Mouse (Mus musculus) regulatory T cell (primary cell): Measurements from ENCODE around the gene Selenoi.

Source experiments
- in situ Hi-C: fragments of 300-600 bp; cut with MboI, MseI; formaldehyde crosslinking; loops from one replicate; pipeline ENCODE4 v1.15.1; 2025; ENCODE audit warnings: high pct_unique_total_duplicates

Gene Selenoi

DNA sequence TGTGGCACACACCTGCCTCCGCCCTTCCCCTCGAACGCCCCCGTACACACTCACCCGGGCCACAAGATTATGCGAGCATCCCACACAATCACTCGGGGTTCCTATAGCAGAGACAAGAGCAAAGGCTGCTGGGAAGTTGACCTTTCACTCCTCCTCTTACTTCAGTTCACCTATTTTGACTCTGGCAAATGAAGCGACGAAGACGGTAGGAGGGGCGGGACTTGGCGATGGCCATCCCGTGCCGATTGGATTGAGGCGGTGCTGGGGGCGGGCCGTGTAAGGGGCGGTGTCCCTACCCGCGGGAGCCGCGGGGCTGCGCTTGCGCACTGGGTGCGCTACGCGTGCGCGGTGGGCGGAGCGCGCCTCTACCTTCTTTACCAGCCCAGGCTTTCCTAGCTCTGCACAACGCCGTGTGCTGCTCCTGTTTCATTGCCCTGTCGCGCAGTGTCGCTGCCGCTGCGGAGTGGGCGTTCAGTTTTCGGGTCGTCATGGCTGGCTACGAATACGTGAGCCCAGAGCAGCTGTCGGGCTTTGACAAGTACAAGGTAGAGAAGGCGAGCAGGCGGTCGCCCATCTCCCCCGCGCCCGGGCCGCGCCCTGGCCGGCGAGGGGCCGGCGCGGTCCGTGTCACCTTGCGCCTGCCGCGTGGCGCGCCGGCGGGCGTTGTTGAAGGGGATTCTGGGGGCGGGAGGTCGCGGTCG lies at the start of gene Selenoi:
Gene Selenoi (plus strand): TSS at position 311 of the 701 bp plus-strand sequence.
- in situ Hi-C loops: loop anchor here (25.0 kb wide), 1 partner anchor 430 kb away; the partner anchor contains the start of gene Cenpa

DNA sequence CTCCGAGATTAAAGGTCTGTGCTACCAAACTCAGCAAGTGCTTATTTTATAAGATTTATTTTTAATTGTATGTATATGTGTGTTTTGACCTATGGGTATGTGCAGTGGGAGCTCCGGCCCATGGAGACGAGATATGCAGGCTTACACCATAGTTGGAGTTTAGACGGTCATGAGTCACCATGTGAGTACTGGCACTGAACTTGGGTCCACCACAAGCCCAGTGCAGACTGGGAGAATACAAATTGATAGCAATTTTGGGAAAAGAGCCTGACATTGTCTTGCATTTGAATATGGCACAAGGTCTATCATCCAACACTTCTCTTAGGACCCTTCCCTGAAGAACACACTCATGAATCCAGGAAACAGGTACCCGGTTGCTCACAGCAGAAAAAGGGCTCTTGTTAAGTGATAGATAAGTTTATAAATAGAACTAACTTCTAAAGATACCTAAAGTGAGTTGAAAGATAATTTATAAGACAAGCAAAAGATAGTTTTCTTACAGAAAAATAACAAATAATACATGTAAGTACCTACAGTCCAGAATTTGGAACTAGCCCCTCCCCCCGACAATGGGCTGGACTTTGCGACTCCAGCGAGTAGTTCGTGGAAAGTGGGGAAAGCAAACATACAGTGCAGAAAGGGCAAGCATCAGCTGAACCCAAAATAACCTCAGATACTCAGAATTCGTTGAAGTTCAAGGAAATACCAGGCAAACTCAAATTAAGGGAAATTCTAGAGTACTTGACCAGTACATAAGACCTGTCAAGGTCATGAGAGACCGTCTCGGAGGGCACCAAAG lies 44.5 kb upstream of the Selenoi start:
- in situ Hi-C loops: no loop called here

DNA sequence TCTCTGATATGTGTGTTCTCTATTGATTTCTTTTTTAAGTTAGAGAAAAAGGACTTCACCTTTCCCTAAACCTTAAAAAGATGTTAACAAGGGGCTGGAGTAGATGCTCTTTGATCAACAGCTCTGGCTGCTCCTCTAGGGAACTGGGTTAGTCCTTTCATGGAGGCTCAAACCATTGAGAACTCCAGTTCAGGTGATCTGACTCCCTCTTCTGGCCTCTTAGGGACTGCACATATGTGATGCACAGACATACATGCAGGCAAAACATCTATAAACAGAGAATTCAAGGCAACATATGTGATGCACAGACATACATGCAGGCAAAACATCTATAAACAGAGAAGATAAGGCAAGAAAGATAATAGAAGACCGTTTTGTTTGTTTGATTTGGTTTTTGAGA lies 39.9 kb upstream of the Selenoi start:
- in situ Hi-C loops: loop anchor here (10.0 kb wide), 1 partner anchor 378 kb away; no protein-coding TSS in a partner anchor

DNA sequence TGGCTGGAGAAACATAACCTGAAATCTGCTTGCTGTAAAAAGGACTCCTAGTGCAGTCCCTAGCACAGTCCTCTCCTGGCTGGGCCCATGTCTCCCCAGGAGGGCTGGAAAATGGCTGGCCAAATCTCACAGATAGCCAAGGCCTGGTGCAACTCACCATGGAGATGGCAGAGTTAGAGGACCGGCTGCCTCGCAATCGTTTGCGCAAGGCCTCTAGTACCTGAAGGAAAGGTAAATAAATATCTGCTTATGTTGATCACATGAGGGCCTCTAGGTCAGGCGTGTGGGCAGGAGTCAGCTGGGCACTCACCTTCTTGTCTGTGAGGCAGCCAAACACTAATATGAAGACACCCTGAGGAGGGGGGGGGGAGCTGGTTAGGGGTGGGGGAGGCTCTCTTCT lies 37.0 kb upstream of the Selenoi start:
- in situ Hi-C loops: loop anchor here (5.0 to 10.0 kb wide), 2 partner anchors 292 to 381 kb away; no protein-coding TSS in a partner anchor

DNA sequence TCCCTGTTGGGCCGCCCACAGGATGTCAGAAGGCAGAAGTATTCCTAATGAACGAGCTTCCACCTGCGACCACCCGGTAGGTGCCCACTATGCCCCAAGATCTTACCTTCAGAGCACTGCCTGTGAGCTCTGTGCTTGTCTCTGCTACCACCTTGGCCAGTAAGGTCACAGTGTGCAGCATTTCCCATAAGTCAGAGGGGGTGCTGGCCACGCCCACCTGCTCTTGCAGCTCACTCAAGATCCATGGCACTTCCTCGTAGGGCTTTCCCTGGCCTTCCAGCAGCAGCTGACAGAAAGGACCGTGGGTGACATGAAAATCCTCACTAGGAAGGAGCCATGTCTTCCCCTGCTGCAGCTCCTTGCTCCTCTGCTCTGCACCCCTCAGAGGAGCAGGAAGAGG lies 34.1 kb upstream of the Selenoi start:
- in situ Hi-C loops: loop anchor here (5.0 to 10.0 kb wide), 2 partner anchors 289 to 383 kb away; no protein-coding TSS in a partner anchor

DNA sequence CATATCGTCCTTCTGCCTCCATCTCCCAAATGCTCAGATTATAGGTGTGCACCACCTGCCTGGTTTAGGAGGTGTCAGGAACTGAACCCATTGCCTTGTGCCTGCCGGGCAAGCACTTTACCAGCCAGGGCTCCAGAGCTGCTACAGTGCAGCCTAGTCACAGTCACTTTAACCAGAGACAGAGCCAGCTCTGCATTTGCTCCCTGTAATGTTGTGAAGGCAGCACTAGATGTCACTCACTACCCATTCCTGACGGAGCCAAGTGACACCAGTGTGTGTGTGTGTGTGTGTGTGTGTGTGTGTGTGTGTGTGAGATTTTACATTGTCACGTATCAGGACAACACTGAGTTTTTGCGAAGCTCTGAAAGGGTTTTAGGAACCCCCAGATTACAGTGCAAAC lies 30.9 kb upstream of the Selenoi start:
- in situ Hi-C loops: no loop called here

DNA sequence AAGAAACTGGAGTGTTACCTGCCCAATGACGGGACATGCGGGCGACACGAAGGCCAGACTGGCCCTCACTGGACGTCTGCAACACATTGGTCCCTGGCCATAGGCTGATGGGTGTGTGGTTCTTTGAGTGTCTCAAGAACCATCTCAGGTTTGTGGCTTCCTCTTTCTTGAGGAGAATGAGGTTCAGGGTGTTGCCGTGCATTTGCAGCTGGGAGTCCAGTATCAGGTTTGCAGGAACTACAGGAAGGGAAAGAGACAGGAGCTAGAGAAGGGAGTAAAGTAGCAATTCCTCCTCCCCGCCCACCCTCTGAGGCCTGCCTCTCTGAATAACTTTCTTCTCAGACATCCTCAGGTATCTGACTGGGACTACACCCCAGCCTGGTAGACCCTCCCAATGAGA lies 30.2 kb upstream of the Selenoi start:
- in situ Hi-C loops: no loop called here

DNA sequence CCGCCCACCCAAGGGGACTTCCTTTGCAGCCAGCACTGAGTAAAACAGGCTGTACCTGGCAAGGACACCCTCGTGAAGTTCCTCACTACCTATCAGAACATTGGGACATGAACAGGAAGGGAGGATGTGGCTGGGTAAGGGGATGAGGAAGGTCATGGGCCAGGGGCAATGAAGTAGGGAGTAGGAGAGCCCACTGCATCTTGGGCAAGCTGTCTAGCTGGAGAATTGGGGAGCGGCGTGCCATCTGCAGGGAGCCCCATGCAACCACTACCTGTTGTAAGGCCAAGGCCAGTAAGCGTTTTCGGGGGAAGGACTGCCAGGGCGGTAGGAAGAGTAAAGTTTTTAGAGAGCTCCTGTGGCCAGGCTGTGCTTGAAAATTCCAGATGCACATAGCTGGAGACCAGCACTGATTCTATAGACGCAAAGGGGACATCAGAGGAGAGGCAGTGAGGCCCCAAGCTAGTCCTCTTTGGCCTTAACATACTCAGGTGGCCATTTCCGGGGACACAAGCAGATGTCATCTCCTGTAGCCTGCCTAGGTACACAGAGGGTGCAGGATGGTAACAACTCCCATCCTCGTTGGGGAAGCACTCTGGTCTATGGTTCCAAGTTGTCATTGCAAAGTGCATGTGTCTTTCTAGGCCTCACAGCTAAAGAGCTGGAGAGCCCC lies 29.0 kb upstream of the Selenoi start:
- in situ Hi-C loops: no loop called here

DNA sequence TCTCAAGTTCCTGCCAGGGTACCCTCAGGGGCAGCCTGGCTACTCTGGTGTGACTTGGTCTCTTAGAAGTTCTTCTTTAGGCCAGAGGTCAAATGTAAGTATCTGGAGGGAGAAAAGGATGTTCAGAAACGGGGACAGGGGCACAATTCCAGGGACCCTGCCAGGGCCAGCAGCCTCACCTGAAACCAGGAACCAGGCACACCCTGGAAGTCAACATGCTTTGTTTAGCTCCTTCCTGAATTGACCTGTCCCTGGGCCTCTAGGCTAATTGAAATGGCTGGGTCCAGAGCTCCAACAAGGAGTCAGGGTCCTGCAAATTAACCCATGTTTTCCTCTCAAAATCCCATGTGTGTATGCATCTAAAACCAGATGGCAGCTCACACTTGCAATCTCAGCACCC lies 27.9 kb upstream of the Selenoi start:
- in situ Hi-C loops: no loop called here

DNA sequence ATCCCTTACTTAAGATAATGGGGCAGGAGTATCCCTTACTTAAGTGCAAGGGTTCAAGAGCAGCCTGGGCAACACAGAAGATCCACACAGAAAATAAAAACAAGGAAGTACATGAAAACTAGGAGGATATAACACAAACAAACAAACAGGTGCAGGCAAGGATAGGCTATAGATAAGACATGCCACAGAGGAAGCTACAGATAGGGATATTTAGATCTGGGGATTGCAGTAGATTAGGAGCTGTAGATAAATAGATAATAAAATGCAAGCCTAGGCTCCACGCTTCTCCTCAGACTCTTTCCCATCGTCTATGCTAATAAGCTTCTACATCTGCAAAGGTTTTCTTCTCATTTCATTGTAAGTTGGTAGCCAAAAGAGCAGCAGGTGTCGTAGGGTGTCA lies 27.3 kb upstream of the Selenoi start:
- in situ Hi-C loops: no loop called here

DNA sequence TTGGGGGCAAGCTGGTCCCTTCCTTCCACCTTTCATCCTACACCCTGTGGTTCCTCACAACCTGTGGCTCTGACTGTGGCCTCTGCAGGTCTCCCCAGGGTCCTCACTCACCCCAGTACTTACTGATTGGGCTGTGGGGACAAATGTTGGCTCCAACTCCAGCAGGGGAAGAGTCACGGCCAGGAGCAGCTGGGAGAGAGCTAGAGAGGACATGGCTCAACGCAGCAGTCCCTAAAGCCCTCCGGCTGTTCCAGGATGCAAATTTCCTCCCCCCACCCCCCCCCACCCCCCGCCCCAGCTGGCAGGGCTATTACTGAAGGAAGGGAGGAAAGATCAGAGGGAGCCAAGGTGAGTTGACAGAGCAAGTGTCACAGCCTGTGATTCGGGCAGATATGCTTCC lies 26.9 kb upstream of the Selenoi start, which contains the start of gene Adgrf3:
Gene Adgrf3 (minus strand): TSS at position 230 of the 400 bp plus-strand sequence.
- in situ Hi-C loops: no loop called here

DNA sequence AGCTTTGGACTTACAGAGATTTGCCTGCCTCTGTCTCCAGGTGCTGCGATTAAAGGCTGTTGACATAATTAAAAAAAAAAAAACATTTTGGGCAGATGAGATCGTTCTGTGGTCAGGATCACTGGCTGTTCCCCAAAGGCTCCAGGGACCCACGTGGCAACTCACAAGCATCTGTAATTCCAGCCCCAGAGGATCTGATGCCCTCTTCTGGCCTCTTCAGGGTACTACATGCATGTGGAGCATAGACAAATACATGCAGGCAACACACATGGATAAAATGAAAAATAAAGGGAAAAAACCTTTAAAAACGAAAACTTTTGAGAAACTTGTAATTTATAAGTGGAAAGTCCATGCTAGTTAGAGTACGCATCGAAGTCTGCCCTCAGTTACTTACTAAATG lies 25.1 kb upstream of the Selenoi start:
- in situ Hi-C loops: no loop called here

DNA sequence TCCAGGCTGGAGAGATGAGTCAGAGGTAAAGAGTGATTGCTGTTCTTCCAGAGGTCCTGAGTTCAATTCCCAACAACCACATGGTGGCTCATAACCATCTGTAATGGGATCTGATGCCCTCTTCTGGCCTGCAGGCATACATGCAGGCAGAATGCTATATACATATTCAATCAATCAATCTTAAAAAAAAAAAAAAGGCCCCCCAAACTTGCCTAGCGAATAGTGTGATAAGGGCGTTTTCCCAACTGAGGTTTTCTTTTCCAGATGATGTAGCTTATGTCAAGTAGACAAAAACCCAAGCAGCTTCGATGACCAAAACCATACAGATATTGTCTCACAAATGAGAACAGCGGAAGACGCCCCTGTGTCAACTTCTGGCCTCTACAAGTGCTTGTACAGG lies 21.6 kb upstream of the Selenoi start:
- in situ Hi-C loops: loop anchor here (5.0 kb wide), 2 partner anchors 67 to 132 kb away; no protein-coding TSS in a partner anchor

DNA sequence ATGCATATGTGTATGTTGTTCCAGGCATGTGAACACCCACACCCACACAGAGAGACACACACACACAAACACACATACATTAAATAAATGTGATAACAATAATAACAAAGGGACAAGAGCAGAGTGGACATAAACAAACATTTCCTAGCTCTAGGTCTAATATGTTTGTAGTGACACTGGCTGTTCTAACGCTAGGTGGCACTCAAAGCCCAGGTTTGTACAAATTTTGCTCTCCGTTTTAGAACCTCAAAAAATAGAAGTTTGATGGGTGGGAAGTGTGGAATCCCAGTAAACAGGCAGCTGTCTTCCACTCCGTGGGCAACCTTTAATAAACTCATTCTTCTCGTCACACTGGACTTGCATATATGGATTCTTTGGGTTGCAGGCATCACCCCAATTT lies 17.5 kb upstream of the Selenoi start:
- in situ Hi-C loops: loop anchor here (5.0 kb wide), 2 partner anchors 62 to 127 kb away; no protein-coding TSS in a partner anchor

DNA sequence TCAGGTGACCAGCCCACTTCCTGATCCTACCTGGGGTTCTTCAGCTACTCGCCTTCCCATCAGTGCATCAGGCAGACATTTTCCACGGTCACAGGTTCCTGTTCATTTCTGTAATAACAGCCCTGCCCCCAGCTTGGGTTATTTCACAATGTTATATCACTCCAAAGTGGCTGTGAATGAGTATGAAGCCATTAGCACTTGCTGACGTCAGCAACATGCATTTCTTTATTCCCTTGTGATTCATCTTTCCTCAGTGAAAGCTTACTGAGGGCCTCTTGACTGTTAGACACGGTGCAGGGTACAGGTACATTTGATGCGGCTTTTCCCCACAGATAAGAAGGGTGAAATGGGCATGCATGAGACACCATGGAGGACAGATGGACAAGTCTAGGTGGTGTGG lies 16.4 kb upstream of the Selenoi start:
- in situ Hi-C loops: no loop called here

DNA sequence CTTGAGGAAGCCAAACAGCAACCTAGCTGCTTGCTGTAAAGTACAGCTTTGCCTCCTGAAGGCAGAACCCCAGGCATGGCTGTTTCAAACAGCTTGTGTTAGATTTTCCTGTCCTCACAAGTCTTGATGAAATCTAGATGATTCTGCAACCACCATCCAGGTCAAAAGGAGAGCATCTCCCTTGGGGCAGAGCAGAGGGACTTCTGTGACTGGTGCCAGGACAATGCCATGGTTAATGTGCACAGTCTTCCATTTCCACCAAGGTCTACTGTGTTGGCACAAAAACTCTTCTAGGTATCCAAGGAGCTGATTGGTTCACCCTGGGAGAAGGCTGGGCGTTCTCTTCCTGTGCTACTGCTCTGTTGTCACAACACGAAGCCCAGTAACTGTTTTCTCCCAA lies 12.7 kb upstream of the Selenoi start:
- in situ Hi-C loops: no loop called here

DNA sequence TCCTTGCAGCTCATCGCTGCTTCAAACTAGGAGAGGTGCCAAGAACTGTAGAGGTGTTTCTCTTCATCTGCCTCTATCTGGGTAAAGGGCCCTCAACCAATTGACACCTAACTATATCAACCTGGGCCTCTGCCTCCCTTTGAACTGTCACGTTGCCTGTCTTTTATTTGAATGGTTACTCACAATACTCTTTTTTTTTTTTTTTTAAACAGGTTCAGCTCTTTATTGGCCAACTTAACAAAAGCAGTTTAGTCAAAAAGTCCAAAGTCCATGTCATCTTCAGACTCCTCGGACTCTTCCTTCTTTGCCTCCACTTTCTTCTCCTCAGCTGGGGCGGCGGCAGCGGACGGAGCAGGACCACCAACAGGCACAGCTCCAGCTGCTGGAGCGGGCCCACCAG lies 11.7 kb upstream of the Selenoi start:
- in situ Hi-C loops: no loop called here

DNA sequence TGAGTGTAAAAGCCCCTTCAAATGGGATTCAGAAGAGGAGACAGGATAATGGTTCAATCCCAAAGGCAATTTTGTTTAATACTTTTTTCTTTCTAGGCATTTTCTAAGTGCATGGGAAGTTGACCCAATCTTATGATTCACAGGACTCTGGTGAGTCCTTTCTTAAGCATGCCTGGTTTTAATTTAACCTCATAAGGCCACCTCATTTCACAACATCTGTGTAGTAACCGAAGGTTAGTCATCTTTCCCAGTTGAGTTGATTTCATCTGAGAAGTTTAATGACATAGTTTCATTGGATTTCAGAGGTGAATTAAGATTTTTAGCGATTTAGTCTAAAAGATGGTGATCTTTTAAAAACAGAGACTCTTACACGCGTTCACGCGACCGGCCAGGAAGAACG lies 9.7 kb upstream of the Selenoi start:
- in situ Hi-C loops: no loop called here

DNA sequence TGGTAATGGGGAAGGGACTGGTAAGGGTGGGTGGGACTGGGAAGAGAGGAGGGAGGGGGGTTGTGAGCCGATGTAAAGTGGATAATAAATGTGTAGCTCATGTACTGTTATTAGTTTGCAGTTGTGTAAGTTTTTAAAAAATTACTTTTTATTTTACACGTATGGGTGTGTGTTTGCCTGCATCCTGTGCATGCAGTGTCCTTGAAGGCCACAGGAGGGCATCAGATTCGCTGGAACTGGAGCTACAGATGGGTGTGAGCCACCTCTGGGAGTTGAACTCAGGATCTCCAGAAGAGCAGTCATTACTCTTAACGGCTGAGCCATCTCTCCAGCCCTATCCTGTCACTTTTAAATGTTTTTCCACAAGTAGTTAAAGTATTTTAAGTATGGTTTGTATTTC lies 1.5 kb upstream of the Selenoi start:
- in situ Hi-C loops: loop anchor here (25.0 kb wide), 1 partner anchor 431 kb away; the partner anchor contains the start of gene Cenpa

DNA sequence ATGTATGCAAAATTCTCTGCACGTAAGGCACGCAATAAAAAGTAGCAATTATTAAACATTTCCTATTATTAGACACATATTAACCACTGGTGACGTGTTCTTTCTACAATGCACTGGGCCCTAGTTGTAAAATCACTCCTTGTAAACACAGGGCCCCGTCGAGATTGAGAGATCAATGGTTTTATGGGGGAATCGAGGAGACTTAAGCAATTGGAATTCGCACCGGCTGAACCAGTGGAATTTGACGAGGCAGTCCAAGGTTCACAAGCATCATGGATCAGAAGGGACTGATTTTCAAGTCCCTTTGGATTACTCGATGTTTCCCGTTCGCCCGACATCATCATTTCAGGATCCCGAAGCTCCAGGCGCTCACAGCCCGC lies 500 bp upstream of the Selenoi start:
- in situ Hi-C loops: loop anchor here (25.0 kb wide), 1 partner anchor 430 kb away; the partner anchor contains the start of gene Cenpa

DNA sequence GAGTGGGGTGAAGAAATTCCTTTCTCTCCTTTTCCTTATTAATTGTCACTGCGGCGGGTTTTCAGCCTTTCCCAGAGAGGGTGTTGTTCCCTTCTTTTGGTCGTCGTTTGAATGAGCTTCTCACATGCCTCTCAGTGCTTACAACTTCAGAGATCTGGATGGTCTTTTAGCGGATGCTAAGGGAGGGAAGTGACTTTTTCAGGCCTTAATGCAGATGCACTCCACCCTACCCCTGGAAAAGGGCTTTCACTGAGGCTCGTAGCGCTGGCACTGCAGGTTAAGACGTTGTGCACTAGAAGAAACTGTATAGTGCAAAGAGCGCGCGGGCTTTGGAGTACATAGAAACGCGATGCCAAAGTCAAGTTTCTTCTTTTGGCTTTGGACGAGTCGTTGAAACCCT lies 661 bp downstream of the Selenoi start:
- in situ Hi-C loops: loop anchor here (25.0 kb wide), 1 partner anchor 429 kb away; the partner anchor contains the start of gene Cenpa

DNA sequence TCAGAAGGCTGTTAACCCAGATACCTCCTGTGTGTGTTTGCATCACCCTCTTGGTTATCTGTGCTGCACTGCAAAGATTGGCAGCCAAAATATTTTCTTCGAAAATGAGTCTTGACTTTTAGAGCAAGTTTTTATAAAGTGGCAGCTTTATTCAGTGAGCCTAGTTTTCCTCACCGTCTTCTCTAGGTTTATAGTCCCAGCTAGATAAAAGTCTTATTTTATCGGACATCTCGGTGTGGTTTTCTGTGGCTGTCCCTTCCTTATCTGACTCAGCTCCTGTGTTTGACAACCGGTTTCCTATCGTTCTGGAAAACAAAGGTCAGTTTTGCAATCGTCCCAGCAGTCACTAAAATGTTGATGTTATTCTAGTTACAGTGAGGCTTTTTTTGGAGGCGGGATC lies 1.6 kb downstream of the Selenoi start:
- in situ Hi-C loops: loop anchor here (25.0 kb wide), 1 partner anchor 428 kb away; the partner anchor contains the start of gene Cenpa
